Comparison of ENCODE assay signal across 30 mouse cellular contexts in genomic region chr3:54103098-54103497, GRCm38 (mm10). TPM values are rescaled to one million over a fixed set of nuclear protein-coding genes. Genes with fewer than 3 reads are reported as not detected.
DNase-seq lines count a peak whose midpoint lies in the region; ATAC-seq lines count a peak whose summit lies in the region.
"Had no signal": no experiment of that assay in that cellular context is flagged by ENCODE, and none has a peak within 500 bp of the region (broad histone marks: within the 10 kb centered on the region; RNA-seq: fewer than 3 reads in every experiment).

No protein-coding gene starts in this region.

- H3K4me3 ChIP-seq in hindbrain, embryonic 13.5 days: no peak overlapping the region
- H3K4me3 ChIP-seq: embryonic facial prominence, embryonic 10.5 days; embryonic facial prominence, embryonic 13.5 days; erythroblast, embryonic 14.5 days; forebrain, embryonic 10.5 days; forebrain, embryonic 13.5 days; gastrocnemius, adult 2 months had no signal

- H3K36me3 ChIP-seq in hindbrain, embryonic 13.5 days: no peaks in the 10 kb centered on the region
- H3K36me3 ChIP-seq: embryonic facial prominence, embryonic 10.5 days; embryonic facial prominence, embryonic 13.5 days; forebrain, embryonic 10.5 days had no signal

- no peaks in the 10 kb centered on the region for H3K4me1 ChIP-seq in hindbrain, embryonic 13.5 days (replicated peaks)
- H3K4me1 ChIP-seq: embryonic facial prominence, embryonic 10.5 days; embryonic facial prominence, embryonic 13.5 days; forebrain, embryonic 10.5 days; forebrain, embryonic 13.5 days had no signal

- no peak overlapping the region for H3K9ac ChIP-seq in hindbrain, embryonic 13.5 days
- H3K9ac ChIP-seq: embryonic facial prominence, embryonic 13.5 days; forebrain, embryonic 13.5 days; hindbrain, embryonic 14.5 days had no signal

- no peak overlapping the region for H3K27ac ChIP-seq in hindbrain, embryonic 13.5 days
- H3K27ac ChIP-seq: embryonic facial prominence, embryonic 10.5 days; embryonic facial prominence, embryonic 13.5 days; forebrain, embryonic 10.5 days; forebrain, embryonic 13.5 days; gastrocnemius, adult 2 months; hindbrain, embryonic 14.5 days; hindbrain, postnatal 0 days had no signal

- no peaks in the 10 kb centered on the region for H3K9me3 ChIP-seq in hindbrain, embryonic 13.5 days
- H3K9me3 ChIP-seq: embryonic facial prominence, embryonic 10.5 days; embryonic facial prominence, embryonic 13.5 days; forebrain, embryonic 10.5 days; forebrain, embryonic 13.5 days had no signal

- WGBS in hindbrain, embryonic 13.5 days: 80% methylated on average over 10 of the region's 16 CpGs

- H3K27me3 ChIP-seq in hindbrain, embryonic 13.5 days: no peaks in the 10 kb centered on the region
- H3K27me3 ChIP-seq: CH12.LX; embryonic facial prominence, embryonic 13.5 days; forebrain, embryonic 13.5 days had no signal

- H3K4me2 ChIP-seq in hindbrain, embryonic 13.5 days: no peak overlapping the region
- H3K4me2 ChIP-seq: embryonic facial prominence, embryonic 13.5 days; forebrain, embryonic 13.5 days; heart, embryonic 11.5 days; hindbrain, embryonic 14.5 days had no signal

- peak; percentile 21 to 28 for DNase-seq in frontal cortex, postnatal 36 days (ENCODE audit: low spot score in 2 of 2)
- no peak for DNase-seq in frontal cortex, adult 2 months (ENCODE audit: extremely low spot score in 1 of 2, low spot score in 1 of 2)
- DNase-seq in right cerebral cortex, adult 18-20 months: peak; percentile 5
- no peak for DNase-seq in right cerebral cortex, postnatal 4 days
- DNase-seq in brain, adult 2 months (ENCODE audit: low read depth, low spot score): peak; percentile 52
- no peak for DNase-seq in ovary, adult 18-20 months (ENCODE audit: low spot score)
- DNase-seq: adrenal gland, postnatal 10 days; adrenal gland, postnatal 36 days; B cell, adult 2 months; cerebellum, adult 11 months; cerebellum, adult 2 months; cerebellum, adult 9-11 months; cerebellum, postnatal 25 days; embryo, embryonic 11 days; gastrocnemius, adult 2 months; gastrocnemius, postnatal 14 days; heart, adult 11 months had no signal

- ATAC-seq in hindbrain, embryonic 13.5 days (ENCODE audit: low FRiP score): no peak
- ATAC-seq: forebrain, embryonic 13.5 days; forebrain, embryonic 16.5 days; hindbrain, postnatal 0 days; inflammation-experienced regulatory T-cells, adult 6 months; intestine, embryonic 16.5 days had no signal

RNA-seq across cellular contexts. Expression of gene Trpc4, which starts 52.7 kb away (rescaled TPM):
- polyA plus RNA-seq in frontal cortex, adult 2 months (2012; rRNA removed): 15.1 and 17.8 TPM in 2 replicates
- 3.9 and 5.8 TPM in 2 replicates for polyA plus RNA-seq in hindbrain, embryonic 13.5 days (2015; fragmentation: Nextera tagmentation; extraction: Ambion mirVana)
- polyA plus RNA-seq: erythroblast, embryonic 14.5 days had no signal

Comparison
In these comparisons a context has a peak if more than half of its experiments do, and no peak if none do; other contexts are left out.
1. DNase-seq: peak in frontal cortex, postnatal 36 days (2 of 2), right cerebral cortex, adult 18-20 months (single experiment) and brain, adult 2 months (single experiment); none in frontal cortex, adult 2 months (0 of 2), right cerebral cortex, postnatal 4 days (single experiment) and ovary, adult 18-20 months (single experiment).